Mouse (Mus musculus) kidney, adult 8-10 months (tissue): Measurements from ENCODE around the gene Ifngr2.

ENCODE experiments used
- DNase-seq, 2 experiments: peaks; one replicate each; pipeline ENCODE4 v3.0.0; 2022

Ifngr2 gene

DNA sequence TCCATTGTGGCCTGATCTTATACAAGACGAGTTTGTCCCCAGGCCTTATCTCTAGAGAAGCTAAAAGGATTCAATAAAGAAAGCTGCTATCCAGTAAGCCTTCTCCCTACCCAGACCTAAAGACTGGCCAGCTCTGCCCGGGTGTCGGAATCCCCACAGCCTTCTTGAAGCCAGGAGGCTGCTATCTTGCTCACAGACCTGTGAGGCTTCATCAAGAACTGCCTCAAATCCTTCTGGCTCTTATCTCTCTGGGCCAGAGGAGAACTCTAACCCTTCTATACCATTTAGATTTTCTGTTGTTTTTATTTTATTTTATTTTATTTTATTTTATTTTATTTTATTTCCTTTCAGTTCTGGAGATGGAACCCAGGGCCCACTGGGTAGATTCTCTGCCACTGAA is 9.8 kb upstream of the Ifngr2 start:
- DNase-seq = no peak

DNA sequence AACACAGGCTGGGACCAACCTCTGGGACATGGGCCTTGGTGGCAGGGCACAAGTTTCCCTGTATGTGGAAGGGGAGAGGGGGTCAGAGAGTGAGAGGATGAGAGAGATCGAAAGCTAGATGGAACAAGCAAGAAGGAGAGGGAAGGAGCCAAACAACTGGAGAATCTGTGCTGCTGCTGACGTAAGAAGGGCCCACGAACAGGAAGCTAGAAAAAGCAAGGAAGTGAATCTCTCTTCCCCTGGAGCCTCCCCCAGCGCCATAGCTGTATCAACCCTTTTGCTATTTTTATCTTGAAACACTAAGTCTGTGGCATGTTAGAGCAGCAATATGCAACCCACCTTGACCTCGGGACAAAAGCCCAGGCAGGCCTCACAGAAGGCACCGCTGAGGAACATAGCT is 8.8 kb upstream of the Ifngr2 start:
- DNase-seq = no peak

DNA sequence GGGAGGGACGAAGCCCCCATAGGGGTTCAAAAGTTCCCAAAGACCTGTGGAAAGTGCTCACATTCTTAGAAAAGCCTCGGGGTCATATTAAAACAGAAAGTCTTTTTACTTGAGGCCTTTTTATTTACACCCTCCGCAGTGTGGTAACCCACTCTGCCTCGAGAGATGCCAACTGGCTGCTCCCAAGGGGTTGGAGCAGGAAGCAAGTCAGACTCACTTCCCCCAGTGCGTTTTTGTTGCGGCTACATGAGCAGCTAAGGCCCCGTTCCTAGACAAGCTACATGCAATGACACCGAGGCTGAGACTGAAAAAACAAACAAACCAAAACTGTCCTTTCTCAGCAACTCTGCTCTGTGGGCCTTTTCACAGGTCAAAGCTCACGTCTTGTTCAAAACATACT is 8.4 kb upstream of the Ifngr2 start:
- DNase-seq = no peak

DNA sequence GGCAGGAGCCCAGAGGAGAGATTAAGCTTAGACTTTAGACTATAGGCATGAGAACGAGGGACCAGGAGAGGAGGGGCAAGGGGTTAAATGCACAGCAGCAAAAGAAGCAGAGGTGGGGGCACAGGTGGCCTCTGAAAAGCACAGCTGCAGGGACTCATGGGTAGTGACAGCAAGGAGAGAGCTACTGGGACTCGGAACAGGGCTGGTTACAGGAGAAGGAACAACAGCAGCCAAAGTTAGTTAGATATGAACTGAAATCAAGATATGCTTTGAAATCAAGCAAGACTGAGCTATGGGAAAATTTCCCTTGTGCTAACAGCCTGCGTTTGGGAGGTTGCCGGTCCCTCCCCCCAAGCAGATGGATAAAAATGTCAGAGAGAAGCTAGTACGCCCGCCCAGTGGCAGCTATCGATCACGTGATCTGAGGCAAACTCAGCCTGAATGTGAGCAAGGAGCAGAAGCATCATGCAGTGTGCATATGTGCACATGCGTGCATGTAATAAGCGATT is 5.2 kb upstream of the Ifngr2 start:
- no peak for DNase-seq

DNA sequence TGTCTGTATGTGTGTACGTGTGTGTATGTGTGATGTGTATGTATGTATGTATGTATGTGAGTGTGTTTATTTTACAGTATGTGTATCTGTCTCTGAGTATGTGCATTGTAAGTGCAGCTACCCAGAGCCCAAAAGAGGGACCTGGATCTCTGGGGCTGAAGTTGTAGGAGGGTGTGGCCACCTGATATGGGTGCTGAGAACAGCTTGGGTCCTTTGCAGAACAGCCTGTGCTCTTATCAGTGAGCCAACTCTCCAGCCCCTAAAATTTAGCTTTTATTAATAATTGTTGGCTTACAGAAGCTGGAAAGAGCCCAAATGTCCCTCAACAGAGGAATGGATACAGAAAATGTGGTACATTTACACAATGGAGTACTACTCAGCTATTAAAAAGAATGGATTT is 3.3 kb upstream of the Ifngr2 start:
- no peak for DNase-seq

DNA sequence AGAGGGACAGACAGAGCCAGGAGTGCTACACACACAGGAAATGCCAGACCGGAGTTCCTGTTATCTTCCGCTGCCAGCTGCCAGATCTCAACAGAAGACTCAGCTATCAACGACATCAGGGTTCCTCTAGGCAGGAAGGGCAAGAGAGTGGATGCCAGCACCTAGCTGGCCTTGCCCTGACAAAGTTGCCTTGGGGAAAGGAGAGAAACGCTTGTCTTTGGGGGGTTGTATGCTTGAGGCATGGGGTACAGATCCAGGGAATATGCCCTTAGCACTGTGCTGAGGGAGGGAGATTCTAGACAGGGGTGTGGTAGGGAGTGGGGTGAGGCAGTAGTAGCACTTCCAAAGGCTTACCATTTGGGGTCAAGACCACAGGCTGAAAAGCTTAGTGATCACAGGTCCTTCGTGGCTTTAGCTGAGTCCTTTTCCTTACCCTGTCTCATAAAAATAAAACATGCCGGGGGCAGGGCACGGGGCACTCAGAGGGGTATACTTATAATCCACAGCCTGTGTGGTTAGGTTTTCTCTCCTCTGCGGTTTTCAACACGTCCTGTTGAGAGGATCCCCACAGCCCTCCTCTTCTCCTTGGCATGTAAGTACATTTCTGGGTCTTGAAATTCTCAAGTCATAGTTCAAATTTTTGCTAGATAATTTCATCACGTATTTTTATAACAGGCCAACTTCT is 1.1 kb upstream of the Ifngr2 start:
- no peak for DNase-seq

DNA sequence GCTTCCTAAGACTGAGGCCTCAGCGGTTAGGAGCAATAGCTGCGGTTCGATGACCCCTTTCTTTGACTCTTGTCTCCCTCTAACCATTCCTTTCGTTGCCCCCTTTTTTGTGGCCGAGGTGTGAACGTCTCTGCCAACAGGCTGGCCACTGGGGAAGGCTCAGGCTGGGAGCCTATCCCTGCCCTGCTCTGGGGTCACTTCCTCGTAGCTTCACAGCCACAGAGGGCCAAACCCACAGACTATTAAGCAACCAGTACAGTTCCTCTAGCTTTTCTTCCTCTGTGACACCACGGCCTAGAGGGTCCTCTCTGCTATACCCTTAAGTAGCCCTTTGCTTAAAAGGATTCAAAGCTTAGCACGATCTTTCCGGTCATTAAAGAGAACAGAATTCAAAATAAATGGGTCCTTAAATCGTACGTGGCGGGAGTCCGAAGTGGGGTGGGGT is 459 bp upstream of the Ifngr2 start:
- no peak for DNase-seq

DNA sequence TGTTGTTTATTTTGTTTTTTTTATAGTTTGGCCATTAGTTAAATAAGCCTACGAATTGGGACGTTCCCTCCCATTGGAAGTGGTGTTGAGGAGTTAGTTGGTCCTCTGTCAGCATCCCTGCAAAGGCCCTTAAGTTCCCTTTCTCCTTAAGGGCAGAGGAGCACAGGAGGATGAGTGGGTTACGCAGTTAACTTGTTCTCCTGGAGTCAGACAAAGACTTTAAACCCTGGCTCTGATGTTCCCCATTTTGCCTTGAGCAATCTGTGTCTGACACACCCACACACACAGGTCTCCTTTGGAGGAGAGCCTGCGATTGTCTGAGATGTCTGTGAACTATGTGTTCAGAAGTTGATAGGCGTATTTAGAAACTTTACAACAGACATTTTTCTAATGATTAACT is 1.1 kb downstream of the Ifngr2 start:
- no peak for DNase-seq

DNA sequence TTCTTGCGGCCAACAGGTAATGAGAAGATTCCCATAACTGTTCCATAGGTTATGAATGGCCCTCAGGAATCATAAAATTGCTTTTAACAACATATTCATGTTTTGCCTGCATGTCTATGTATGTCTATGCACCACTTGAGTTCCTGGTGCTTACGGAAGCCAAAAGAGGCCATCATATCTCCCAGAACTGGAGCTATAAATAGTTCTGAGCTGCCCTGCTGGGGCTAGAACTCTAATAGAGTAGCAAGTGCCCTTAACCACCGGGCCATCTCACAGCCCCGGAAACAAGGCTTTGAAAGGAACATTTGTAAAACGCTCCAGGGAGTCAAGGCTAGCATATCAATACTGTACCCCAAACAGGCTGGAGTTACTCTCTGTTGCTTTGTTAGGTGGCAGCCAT is 1.7 kb downstream of the Ifngr2 start:
- no peak for DNase-seq

DNA sequence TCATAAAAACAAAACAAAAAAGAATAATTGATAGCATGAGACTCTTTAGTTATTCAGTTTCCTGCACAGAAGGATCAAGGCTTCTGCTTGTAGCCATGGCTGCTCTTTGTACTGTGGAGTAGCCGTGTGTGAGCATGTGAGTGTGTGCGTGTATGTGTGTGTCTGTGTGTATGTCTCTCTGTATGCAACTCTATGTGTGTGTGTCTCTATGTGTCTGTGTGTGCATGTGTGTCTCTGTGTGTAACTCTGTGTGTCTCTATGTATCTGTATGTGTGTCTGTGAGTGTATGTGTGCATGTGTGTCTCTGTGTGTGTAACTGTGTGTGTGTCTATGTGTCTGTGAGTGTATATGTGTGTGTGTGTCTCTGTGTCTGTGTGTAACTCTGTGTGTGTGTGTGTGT is 2.1 kb downstream of the Ifngr2 start:
- DNase-seq = no peak

DNA sequence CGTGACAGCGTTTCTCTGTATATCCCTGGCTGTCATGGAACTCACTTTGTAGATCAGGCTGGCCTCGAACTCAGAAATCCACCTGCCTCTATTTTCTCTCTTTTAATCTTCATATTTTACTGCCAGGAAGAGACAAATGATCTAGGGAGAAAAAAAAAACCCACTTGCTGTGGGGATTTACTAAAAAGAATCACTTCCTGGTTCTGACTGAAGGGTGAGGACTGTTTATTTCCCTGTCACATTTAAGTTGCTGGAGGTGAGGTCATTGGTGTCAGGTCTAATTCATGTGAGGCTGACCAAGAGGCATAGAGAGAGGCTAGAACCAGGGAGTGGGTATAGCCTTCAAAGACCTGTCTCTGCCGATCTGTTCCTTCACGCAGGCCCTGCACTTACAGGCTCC is 2.7 kb downstream of the Ifngr2 start:
- no peak for DNase-seq

DNA sequence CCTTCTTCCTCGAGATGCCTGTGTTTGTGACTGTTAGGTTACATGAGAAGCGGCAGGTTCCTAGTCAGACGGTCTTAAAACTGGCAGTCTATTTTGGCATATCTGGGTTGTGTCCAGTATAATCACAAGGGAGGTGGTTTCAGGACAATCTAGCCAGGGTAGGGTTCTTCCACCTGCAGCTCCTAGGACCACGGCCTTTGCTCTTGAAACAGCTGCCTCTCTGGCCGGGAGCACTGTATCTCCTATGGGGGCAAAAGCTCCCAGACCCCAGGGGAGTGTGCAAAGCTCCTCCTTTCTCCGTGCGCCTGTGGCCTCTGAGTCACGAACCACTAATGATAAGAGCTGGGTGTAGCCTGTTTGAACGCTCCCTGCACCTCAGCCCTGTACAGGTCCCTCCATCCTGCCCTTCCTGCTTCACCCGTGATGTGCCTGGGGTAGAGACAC is 4.2 kb downstream of the Ifngr2 start:
- DNase-seq = no peak

DNA sequence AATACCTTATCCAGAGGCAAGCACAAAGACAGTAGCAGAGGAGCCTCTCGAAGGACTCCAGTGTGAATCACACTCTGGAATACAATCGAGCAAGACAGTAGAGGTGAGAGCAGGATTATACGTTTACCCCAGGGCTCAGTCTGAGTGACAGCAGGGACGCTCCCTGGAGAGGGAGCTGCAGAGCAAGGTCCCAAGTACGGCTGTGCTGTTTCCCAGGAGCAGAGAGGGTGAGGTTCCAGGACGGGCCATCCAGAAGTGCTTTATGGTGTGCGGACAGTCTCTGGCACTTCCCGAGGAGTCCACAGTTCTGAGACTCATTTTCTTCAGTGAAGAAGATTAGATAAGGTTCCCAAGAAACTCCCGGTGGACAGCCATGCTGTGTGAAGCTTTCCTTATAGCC is 5.2 kb downstream of the Ifngr2 start:
- no peak for DNase-seq

DNA sequence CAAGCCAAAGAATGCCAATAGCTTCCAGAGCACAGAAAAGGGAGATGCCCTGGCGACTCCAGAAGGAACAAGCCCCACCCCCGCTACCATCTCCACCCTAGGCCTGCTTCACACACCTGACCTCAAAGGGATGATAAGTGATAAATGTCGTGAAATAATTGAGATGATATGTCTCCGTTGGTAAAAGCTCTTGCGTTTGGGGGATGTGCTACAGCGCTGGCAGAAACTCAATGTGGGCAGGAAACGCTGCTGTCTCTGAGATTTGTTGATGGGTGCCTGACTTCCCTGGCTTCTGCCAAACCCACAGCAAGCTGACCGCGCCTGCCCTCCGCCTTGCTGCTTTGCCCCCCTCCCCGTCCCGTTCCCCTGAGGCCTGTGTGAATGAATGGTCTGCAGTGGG is 6.8 kb downstream of the Ifngr2 start:
- peak; percentile 52 to 60 for DNase-seq

DNA sequence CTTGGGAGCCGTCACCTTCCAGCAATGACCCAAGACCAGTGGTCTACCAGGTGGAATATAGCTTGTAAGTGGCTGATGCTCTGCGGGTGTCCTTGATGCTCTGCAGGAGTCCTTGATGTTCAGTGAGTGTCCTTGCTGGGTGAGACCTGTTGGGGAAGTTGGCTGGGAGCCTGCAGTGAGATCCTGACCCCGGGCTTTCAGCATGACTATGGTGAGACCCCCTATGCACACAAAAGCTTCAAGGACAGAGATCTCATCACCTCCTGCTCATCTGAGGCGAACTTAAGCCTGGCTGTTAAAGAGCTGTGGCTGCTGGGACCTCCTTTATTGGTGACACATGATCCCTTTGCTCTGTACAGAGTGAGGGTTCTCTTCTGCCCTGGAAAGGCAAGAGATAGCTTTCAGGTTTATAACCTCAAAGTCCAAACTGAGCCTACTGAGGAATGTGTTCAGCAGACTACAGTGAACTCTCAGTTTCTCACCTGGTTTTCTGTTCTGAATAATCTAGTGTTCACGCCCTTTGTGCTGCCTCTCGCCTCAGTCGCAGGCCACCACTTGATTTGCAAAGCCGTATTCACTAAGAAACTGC is 8.2 kb downstream of the Ifngr2 start:
- DNase-seq = no peak

DNA sequence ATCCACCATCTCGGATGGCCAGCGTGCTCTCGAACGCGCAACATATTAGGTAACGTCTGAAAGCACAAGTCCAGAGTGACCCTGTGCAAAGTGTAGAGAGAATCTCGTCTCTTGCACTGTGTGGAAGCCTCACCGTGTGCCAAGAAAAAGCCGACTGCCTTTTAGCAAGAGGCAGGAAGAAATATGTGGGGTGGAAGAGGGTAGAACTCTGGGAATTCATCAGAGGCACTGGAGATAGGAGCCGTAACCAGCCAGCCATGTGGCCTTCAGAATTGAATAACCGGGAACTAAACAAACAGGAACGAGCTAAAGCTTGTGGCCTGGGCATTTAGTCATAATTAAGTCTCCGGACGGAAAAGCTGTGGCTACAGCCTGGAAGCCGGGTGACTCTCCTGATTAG is 9.8 kb downstream of the Ifngr2 start:
- DNase-seq = no peak

DNA sequence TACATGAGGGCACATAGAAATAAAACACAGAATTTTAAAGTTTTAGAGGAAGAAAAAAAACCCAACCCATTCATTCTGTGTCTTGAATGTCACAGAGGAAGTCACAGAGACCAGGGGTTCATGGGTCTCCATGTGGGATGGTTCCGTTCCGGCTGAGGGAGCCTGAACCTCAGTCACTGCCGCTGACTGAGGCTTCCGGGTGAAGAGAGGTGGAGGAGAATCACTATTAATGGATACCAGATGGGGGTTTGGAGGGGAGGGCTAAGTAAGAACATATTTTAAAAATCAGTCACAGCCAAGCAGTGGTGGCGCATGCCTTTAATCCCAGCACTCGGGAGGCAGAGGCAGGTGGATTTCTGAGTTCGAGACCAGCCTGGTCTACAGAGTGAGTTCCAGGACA is 10.3 kb downstream of the Ifngr2 start:
- DNase-seq = no peak

DNA sequence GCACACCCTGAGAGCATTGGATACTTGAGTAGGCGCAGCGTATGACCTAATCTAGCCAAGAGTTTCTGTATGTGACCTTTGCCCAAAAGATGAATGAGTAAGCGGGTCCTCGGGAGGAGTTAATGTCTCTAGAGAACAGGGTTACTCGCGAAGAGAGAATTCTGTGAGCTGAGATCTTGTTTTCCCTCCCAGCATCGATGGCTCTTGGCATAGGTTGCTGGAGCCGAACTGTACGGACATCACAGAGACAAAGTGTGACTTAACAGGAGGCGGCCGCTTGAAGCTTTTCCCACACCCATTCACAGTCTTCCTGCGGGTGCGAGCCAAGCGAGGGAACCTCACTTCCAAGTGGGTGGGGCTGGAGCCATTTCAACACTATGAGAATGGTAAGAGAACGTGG is 10.8 kb downstream of the Ifngr2 start:
- no peak for DNase-seq

DNA sequence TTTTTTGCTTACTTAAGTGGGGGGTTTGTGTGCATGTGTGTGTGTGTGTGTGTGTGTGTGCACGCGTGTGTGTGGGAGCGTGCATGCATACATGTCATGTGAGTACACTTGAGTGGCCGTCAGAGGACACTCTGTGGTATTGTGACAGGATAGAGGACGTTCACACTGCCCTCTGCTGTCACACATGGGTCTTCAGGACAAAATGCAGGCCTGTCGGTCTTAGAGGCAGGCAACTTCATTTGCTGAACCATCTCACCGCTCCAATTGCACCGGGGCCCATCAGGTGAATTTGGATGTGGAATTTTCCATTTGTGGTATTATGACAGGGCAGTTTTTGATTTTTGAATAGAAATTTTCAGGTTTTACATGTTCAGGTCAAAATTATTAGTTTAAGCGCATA is 14.2 kb downstream of the Ifngr2 start:
- no peak for DNase-seq

DNA sequence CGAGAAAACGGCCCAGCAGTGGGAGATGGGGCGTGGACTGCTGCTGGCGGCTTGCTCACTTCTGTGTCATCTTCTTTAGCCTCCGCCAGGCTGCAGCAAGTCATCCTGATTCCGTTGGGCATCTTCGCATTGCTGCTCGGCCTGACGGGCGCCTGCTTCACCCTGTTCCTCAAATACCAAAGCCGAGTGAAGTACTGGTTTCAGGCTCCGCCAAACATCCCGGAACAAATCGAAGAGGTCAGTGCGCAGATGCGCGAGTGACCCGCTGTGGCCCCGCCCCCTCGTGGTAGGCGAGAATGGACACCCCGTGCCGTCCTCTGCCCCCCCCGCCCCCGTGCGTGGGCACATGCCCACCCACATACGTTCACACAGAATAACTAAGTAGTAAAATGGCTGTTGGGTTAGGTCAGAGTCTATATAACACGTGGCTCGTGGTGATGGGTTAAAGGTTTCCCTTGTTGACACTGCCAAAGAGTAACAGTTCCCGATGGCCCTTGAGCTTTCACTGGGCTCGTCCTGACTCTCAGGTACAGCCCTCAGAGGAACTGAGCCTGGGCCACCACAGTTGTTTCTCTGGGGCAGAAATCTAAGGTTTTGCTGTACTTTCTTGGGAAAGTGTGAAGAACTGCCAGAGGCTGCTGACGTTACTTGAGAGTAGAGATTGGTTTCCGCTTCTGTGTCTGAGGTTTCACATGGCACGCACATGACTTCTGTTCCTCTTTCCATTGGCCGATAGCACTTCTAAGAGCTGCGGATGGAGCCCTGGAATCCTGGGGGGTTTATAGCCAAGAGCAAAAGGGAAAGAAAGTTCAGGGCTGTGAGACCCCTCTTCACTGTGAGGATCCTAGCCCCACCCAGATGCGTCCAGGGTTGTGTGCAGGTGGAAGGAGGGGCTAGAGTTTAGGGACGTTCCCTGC is 14.9 kb downstream of the Ifngr2 start:
- no peak for DNase-seq

DNA sequence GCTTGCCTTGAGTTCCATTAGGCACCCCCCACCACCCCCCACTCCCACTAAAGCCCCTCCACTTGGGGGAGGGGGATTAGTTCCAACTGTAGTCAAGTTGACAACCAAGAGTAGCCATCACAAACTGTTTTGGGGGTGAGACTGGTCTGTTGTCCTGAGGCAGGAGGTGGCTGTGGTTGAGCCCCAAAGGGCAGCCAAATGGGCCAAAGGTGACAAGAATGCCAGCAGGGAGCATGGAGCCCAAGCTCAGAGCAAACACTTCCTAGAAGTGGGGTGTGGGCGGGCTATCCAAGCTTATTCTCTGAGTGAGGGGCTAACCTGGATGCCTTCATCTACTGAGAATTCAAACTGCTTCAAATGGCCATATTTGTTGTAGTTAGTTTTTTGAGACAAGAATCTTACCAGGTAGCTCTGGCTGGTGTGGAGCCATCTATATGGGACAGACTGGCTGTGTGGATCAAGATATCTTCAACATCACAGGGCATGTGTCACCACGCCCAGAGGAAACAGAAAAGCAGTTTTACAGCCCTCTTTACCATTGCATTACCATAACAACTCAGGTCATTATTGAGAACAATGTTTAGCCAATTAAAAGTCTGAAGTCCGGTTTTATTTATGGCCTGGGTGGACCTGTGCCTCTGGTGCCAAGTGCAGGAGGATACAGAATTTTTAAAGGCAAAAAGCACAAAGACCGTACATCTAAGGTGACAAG is 17.9 kb downstream of the Ifngr2 start:
- no peak for DNase-seq

DNA sequence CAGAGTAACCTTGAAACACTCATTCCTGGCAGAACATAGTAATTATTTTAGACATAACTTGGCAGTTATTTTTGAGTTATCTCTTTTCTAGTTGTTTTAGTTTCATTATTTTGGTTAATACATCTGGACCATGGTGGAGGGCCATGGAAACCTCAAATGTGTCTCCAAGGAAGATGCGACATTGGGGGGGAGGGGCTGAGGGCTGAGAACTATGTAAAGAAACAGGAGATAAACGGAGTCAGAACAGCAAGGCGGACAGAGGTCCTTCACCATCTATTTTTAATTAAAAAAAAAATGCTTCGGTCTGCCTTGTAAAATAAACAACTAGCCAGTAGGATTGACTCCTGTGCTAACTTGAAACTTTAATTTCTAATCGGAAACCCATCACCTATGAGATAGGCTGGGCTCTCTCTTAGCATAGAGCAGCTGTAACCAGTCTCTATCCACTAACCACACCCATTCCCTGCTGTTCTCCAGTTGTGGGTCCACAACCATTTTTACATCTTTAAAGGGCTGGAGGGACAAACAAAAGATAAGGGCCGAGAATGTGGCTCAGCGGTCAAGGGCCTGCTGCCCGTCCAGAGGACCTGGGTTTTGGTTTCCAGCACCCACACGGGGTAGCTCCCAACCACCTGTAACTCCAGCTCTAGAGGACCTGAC is 18.6 kb downstream of the Ifngr2 start:
- DNase-seq = no peak

DNA sequence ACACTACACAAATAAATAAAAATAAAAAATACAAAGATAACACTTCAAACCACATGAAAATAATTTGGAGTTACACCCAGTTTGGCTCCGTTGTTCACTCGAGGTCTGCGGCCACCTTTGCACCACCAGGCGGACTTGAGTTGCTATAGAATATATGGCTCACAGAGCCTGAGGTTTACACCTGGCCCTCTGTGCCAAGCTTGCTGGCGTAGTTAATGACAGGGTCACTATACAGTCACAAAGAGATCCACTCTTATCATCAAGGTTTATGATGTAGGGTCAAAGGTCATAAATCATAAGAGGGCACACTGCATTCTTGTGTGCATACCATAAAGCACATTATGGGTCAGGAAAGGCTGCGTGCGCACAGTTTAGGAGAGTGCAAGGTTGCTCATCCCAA is 19.1 kb downstream of the Ifngr2 start:
- no peak for DNase-seq
